Mouse (Mus musculus): Measurements from ENCODE around the gene Blvrb.
A peak's percentile ranks its signal among the peaks of the same experiment; 100 is the strongest.

Gene Blvrb

DNA sequence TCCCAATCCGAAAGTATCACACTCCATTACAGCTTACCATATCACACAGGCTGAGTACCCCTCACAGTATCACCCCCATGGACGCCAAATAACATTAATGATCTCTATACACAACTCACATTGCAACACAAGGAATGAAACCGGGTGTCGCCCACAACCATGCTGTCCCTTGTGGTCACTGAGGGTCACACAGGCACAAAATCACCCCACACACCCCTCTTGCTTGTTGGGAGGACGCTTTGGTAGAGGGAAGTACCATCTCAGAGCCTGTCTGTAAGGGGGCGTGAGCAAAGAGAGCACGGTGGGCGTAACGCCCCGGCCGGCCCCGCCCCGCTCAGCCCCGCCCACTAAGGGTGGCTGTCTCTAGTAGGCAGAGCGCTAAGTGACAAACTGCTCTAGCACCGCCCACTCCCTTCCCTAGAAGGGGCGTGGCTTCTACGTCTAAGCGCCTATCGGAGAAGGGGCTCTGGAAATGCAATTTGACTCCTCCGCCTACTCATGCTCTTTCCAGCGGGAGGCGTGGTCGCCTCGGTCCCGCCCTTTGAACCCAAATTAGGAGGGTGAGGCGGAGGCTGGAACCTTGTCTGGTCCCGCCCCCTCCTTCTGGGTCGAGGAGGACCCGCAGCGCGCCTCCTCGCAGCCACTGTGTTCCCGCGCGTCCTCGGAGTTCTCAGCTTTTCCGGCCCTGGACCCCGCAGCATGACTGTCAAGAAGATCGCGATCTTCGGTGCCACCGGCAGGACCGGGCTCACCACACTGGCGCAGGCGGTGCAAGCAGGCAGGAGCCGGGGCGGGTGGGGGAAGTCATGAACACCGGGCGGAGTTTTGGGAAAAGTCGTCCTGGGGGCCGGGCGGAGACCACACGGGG, at the start of gene Blvrb, which contains the start of gene Sptbn4:
Blvrb (plus strand) TSS at position 560 of the 868 bp plus-strand sequence.
Sptbn4 (minus strand) TSS at position 268 of the 868 bp plus-strand sequence.
- peak; percentile 100 for DNase-seq (ENCODE audit: low spot score)

GRCm38 (mm10) chr7:27400545-27400944, 47.2 kb upstream of the Blvrb start:
- DNase-seq (ENCODE audit: low spot score): no peak

DNA sequence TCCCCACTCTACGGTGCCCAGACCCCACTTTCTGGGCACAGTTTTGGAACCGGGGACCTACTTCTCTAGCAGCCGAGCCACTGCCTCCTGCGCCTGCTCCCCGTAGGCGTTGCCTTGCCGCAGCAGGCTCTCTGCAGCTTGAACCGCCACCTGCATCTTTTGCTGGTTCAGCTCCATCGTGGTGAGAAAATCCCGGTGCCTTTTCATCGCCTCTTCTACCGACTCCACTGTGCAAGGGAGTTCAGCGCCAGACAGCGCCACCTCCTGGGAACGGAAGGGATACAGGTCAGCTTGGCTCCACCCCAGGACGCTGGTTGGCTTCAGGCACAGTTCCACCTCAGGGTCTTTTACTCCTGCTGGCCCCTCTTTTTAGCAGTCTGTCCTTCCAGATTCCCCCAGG, 45.1 kb upstream of the Blvrb start:
- DNase-seq (ENCODE audit: low spot score): peak; percentile 70

DNA sequence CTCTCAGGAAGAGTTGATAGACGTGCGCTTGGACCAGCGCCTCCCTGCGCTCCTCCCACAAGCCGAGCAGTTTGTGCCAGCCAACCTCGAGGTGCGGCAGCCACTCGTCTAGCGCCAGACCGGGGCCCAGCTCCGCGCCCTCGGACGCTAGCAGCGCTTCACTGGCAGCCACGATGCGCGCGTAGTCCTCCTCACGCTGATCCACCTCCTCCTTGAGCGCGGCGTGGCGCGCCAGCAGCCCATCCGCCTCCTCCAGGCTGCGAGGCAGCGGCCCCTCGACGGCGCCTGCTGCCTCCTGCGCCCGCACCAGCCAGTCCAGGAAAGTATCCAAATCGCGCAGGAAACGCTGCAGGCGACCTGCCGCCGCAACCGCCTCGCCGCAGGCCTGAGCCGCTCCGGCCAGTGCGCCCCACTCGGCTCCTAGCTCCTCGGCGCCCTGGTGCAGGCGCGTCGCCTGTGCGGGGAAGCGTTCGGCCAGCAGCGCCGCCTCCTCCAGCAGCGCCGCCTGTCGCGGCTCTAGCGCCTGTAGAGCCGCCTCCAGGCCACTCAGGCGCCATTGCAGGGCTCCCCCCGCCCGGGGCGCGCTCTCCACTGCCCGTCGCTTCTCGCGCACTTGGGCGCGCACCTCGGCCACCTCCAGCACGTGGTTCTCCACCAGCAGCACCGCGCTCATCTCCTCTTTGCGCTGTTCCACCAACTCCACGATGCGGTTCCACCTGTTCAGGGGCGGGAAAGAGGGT, 43.4 kb upstream of the Blvrb start:
- DNase-seq (ENCODE audit: low spot score): peak; percentile 33

- DNase-seq (ENCODE audit: low spot score): peak; percentile 38
These were observed 41.3 kb upstream of the Blvrb start for GRCm38 (mm10) chr7:27406481-27406880.

DNA sequence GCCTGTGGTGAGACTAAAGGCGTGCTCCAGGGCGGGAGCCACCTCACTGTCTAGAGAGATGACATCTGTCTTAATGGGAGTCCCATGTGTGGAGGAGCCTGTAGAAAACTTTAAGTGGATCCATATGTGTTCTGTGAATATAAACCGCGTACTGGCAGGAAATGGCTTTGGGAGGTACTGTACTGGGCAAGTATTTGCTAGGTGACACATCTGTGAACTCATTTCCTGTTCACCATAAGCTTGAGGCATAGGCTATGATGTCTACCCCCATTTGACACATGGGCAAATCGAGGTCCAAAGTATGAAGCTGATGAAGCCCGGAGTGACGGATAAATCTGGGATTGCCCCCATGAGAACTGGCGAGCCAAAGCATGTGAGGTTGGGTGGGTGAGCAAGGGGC, 40.0 kb upstream of the Blvrb start:
- peak; percentile 13 for DNase-seq (ENCODE audit: low spot score)

DNA sequence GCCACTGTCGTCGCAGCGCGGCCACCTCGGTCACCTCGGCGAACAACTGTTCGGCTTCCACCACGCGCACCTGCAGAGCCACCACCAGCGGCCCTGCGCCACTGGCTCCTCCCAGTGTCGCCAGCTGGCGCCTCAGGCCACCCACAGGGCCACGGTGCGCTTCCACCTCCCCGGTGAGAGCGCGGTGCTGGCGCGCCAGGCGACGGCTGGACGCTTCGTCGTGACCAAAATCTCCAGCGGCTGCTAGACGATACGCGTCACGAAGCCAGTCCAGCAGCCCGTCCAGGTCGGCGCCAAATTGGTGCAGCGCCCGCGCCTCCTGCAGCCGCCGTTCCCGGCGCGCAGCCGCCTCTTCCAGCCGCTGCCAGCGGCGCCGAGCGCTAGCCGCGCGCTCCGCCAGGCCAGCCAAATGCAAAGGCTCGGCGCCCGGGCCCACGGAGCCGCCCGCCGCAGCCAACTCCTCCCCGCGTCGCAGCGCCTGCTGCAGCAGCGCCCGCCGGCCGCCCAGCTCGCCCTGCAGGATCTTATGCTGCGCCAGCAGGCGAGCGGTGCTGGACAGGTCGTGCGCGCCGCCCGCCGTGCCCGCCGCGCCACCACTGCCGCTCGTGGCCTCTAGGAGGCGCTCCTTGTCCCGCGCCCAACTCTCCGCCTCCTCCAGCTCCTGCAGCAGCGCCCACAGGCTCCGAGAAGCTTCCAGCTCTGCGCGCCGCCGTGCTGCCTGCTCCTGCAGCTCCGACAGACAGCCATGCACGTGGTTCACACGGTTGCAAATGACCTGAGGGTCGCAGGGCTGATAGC, 39.2 kb upstream of the Blvrb start:
- peak; percentile 81 for DNase-seq (ENCODE audit: low spot score)

DNA sequence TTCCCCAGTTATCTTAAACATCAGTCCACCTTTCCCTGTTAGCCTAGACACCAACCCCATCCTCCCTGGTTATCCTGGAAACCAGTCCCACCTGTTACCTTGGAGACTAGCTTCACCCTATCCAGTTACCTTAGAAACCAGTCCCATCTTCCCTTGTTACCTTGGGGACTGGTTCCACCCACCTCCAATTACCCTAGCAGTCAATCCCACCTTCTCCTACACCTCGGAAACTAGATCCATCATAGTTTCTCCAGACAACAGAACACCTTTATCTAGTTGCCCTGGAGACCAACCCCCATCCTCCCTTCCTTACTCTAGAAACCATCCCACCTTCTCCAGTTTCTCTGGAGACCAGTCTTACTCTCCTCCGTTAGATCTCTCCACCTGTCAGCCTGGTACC, 30.6 kb upstream of the Blvrb start:
- no peak for DNase-seq (ENCODE audit: low spot score)

DNA sequence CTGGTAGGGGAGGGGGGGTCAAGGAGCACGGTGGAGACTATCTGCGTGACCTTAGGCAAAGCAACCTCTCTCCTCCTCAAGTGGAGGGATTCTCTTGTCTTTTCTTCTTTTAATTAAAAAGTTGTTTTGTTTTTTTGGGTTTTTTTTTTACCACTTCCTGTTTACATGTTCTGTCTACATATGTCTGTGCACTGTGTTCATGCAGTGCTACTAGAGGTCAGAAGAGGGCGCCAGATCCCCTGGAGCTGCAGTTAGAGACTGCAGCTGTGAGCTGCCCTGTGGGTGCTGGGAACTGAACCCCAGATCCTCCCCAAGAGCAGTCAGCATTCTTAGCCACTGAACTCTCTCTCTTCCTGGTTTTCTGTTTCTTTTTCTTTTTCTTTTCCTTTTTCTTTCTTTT, 28.7 kb upstream of the Blvrb start:
- no peak for DNase-seq (ENCODE audit: low spot score)

- DNase-seq (ENCODE audit: low spot score): no peak
These were observed 24.0 kb upstream of the Blvrb start for GRCm38 (mm10) chr7:27423556-27424326.

- DNase-seq (ENCODE audit: low spot score): no peak
These were observed 20.4 kb upstream of the Blvrb start for GRCm38 (mm10) chr7:27427387-27427786.

DNA sequence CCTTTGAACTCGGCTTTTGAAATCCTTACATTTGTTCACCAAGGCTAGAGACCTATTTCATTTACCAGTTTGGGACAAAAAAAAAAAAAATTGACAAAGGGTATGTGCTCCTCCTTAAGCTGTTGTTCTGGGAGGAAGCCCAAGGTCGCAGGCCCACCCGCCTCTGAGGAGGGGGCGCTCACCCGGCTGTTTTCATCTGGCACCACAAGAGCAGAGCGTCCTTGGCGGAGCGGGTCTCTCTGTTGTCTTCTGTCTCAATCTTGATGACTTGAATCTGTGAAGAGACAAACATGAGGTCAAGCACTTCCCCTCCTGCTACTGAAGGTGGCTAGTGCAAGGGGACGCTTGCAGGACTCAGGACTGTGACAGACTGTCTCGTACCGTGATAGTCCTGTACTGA, 19.8 kb upstream of the Blvrb start:
- DNase-seq (ENCODE audit: low spot score): no peak

DNA sequence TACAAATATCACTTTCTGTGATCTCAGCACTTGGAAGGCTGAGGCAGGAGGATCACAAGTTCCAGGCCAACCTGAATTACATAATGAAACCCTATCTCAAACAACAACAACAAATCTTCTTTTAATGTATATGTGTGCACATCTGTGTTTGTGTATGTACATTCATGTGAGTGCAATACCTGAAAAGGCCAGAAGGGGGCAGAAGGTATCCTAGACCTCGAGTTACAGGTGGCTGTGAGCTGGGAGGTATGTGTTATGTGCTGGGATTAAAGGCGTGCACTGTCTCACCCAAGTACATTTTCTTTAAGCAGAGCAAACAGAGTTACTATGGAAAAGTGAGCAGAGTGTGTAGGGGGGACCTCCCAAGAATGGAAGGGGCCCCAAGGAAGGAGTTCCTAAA, 18.6 kb upstream of the Blvrb start:
- no peak for DNase-seq (ENCODE audit: low spot score)

DNA sequence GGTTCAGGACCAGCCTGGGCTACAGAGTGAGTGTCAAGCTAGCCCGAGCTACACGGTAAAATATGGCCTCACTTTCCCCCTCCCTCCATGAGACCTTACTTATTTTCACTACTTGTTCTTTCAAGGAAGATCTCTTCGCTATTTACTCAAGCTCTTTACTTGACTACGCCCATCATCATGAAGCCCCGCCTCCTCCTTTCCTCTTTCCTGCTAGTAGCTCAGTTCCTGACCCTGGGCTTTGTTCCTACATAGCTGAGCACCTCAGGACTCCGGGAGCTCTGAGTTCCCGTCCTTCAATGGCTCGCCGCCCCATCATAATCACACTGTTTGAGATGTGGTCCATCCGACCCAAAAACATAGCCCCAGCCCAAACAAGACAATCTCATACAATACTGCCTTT, 14.4 kb upstream of the Blvrb start:
- no peak for DNase-seq (ENCODE audit: low spot score)

- DNase-seq (ENCODE audit: low spot score): no peak
These were observed 14.0 kb upstream of the Blvrb start for GRCm38 (mm10) chr7:27433794-27434193.

- DNase-seq (ENCODE audit: low spot score): peak; percentile 58
These were observed 10.2 kb upstream of the Blvrb start for GRCm38 (mm10) chr7:27437544-27437943.

DNA sequence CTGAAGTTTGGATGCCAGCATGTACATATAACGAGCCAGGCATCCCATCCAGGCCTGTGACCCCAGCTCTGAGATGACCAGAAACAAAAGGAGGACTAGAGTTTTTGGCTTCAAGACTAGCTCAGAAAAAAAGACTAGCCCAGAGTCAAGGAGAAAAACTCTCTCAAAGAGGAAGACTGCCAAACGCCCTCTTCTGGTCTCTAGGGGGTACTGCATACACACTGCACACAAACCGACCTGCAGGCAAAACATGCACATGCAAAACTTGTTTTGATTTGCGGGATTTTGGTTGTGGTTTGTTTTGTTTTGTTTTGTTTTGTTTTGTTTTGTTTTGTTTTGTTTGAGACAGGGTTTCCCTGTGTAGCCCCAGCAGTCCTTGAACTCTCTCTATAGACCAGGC, 7.8 kb upstream of the Blvrb start:
- no peak for DNase-seq (ENCODE audit: low spot score)

GRCm38 (mm10) chr7:27446051-27446450, 1.7 kb upstream of the Blvrb start:
- DNase-seq (ENCODE audit: low spot score): no peak

DNA sequence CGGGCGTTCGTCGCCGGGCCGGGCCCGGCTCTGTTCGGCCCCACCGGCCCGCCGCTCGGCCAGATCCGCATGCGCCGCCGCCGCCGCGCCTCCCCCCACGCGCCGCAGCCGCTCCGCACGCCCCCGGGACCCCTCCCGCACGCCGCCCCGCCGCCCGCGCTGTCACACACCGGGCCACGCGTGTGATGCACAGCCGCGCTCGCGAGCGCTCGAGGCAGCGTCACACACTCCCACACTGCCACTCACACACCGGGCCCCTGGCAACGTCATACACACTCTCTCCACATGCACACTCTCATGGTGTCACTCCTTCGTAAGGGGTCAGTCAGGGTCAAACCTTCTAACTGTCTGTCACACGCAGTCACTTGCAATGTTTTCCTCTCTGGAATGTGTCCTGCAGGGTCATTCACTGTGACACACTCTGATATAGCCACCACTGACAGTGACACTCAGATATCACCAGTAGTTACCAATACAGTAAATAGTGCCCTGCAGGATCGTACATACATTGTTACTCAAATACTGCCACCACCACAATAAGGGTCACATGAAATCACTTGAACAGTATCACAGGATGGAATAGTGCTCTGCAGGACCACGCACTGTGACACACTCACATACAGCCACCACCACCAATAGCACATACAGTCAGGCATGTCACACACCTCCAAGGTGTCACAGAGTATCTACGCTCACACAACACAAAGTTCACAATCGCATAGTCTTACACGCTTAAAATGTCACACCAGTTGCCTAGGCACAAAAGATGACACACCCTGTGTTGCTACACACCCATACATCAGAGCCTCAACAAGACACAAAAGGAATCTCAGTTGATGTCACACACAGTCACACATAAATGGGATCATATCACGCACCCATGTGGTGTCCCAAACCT, 1.0 kb upstream of the Blvrb start:
- DNase-seq (ENCODE audit: low spot score): peak; percentile 55

DNA sequence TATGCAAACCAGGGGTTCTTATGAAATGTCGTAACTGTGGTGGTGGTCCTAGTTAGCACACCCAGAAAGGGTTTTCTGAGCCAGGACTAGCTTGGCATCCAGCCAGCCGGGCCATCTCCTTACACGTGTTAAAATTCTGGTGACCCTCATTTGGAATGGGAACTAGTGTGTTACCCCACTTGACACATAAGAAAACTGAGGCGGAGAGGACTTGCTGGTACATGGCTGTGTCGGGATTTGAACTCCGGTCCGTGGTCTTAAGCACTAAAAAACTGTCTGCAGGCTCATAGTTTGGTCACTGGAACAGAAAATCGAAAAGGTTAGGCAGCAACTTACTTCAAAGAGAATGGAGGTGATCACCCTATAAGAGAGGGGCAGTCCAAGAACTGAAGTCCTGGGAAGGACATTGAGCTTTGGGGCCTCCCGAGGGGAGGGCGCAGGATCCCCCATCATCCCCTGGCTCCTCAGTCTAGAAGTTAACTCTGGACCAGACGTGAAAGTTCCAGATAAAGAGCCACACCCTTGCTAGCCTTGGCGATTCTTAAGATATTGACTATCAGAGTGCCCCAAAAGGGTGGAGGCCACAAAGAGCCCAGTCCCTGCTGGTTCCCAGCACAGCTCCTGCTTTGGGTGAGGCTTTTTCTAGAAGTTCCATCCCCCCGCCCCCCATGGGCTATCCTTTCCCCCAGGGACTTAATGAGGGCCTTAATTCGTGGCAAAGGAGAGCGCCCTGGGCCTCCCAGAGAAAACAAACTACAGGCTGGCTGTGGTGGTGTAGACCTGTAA, 836 bp downstream of the Blvrb start:
- DNase-seq (ENCODE audit: low spot score): peak; percentile 16
